Mouse (Mus musculus) C2C12 (cell line): ENCODE measurements around the gene Prdm8.

Source experiments
- CTCF ChIP-seq: IDR thresholded peaks from one replicate; pipeline ENCODE4 v1.5.1; 2011; ENCODE audit not compliant: control insufficient read depth, insufficient read depth, insufficient read length
- FOSL1 ChIP-seq: IDR thresholded peaks from one replicate; pipeline ENCODE4 v1.8.0; 2011; ENCODE audit warnings: mild to moderate bottlenecking, low read length; ENCODE audit not compliant: poor library complexity, insufficient read depth, severe bottlenecking
- MYOG ChIP-seq: IDR thresholded peaks from one replicate; pipeline ENCODE4 v1.6.1; 2011; ENCODE audit not compliant: control insufficient read depth, insufficient read length; ENCODE audit errors: extremely low read depth
- USF1 ChIP-seq: IDR thresholded peaks from one replicate; pipeline ENCODE4 v1.6.1; 2011; ENCODE audit warnings: low read depth, mild to moderate bottlenecking, control low read depth, moderate library complexity

GRCm38 (mm10) chr5:98180888-98181635 lies 14.1 kb downstream of the Prdm8 start:
- no peak for TF ChIP-seq CTCF
- no peak for TF ChIP-seq MYOG
- TF ChIP-seq USF1, result no peak
- TF ChIP-seq FOSL1, result no peak
